Mouse (Mus musculus) heart, embryonic 16.5 days (tissue): Measurements from ENCODE around the gene Fam160a1. TPM values are rescaled to one million over a fixed set of nuclear protein-coding genes. Genes with fewer than 3 reads are reported as not detected.

ENCODE experiments used
- ATAC-seq: fragments of 200-750 bp; cut with Nextera tagmentation; replicated peaks from 2 replicates; pipeline ENCODE4 v1.8.0; 2017; ENCODE audit warnings: moderate number of reproducible peaks; ENCODE audit not compliant: insufficient read depth, low FRiP score; ENCODE audit errors: extremely low read depth
- H3K27ac ChIP-seq: fragments of 300-500 bp; sonication (generic); 2 replicates; pipeline ENCODE4 v1.5.1; 2014; ENCODE audit warnings: mild to moderate bottlenecking, low read length, control low read depth, moderate library complexity
- H3K27me3 ChIP-seq: fragments of 300-500 bp; sonication (generic); 2 replicates; pipeline ENCODE4 v1.6.1; 2014; ENCODE audit warnings: low read length, mixed read lengths; ENCODE audit not compliant: control insufficient read depth, insufficient read depth
- H3K36me3 ChIP-seq: fragments of 300-500 bp; sonication (generic); 2 replicates; pipeline ENCODE4 v1.6.1; 2014; ENCODE audit not compliant: control insufficient read depth, insufficient read depth
- H3K4me1 ChIP-seq: fragments of 300-500 bp; sonication (generic); 2 replicates; pipeline ENCODE4 v1.6.1; 2014; ENCODE audit warnings: low read length, mixed read lengths; ENCODE audit not compliant: control insufficient read depth, insufficient read depth
- H3K4me2 ChIP-seq: fragments of 300-500 bp; sonication (generic); 2 replicates; pipeline ENCODE4 v1.6.1; 2014; ENCODE audit warnings: low read depth, mild to moderate bottlenecking, control low read depth, low read length
- H3K4me3 ChIP-seq: fragments of 300-500 bp; sonication (generic); 2 replicates; pipeline ENCODE4 v1.5.1; 2014; ENCODE audit warnings: mild to moderate bottlenecking, control low read depth, low read length
- H3K9ac ChIP-seq: fragments of 300-500 bp; sonication (generic); 2 replicates; pipeline ENCODE4 v1.6.1; 2014; ENCODE audit warnings: low read length, control low read depth
- H3K9me3 ChIP-seq: fragments of 300-500 bp; sonication (generic); replicated peaks from 2 replicates; pipeline ENCODE4 v1.6.1; 2016; ENCODE audit warnings: low read length; ENCODE audit not compliant: control insufficient read depth
- WGBS: fragments of 180-500 bp; shearing (Covaris S2); extraction: QIAGEN DNeasy Blood & Tissue Kit; methylation state at CpG from one replicate; pipeline ENCODE4 v1.1.7; 2014; 5-methylcytosine and 5-hydroxymethylcytosine counted together
- polyA plus RNA-seq: library from polyadenylated mRNA; unstranded; fragments of >200 nt; fragmentation: Nextera tagmentation; extraction: Ambion mirVana; gene quantifications from 2 replicates; pipeline ENCODE4 v1.2.1, GENCODE M21; 2015

Fam160a1 gene
- polyA plus RNA-seq, 1 experiment from 2014 or later, result 10.2 TPM

- Histone ChIP-seq H3K9ac (no peak overlapping the region), H3K27me3 (no peaks in the 10 kb centered on the region), H3K36me3 (no peaks in the 10 kb centered on the region), H3K4me3 (no peak overlapping the region), H3K4me2 (no peak overlapping the region), H3K4me1 (no peaks in the 10 kb centered on the region), H3K9me3 (no peaks in the 10 kb centered on the region), H3K27ac (no peak overlapping the region)
- WGBS, result 92% methylated on average over 14 of the region's 14 CpGs
- no peak for ATAC-seq
Observed at GRCm38 (mm10) chr3:85688341-85688740, 128.8 kb downstream of the Fam160a1 start.

DNA sequence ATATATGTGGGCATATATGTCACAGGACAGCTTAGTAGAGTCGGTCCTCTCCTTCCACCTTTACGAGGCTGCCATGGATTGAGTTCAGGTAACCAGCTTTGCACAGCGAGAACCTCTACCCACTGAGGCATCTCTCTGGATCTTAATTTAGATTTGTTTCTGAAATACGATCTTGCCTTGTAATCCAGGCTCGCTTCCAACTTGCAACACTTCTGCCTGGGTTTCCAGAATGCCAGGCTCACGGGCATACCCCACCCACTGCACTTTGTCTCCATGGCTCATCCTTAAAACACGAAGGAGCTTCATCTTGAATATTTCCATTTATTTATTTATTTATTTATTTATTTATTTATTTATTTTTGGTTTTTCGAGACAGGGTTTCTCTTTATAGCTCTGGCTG lies 131.8 kb downstream of the Fam160a1 start:
- ATAC-seq, result no peak
- peaks cover 5% of the 10 kb centered on the region for H3K4me1 ChIP-seq
- no peak overlapping the region for H3K4me3 ChIP-seq
- no peak overlapping the region for H3K9ac ChIP-seq
- no peaks in the 10 kb centered on the region for H3K27me3 ChIP-seq
- H3K4me2 ChIP-seq, result no peak overlapping the region
- no peak overlapping the region for H3K27ac ChIP-seq
- WGBS, result 78% methylated on average over 8 of the region's 8 CpGs
- H3K36me3 ChIP-seq, result no peaks in the 10 kb centered on the region
- no peaks in the 10 kb centered on the region for H3K9me3 ChIP-seq

DNA sequence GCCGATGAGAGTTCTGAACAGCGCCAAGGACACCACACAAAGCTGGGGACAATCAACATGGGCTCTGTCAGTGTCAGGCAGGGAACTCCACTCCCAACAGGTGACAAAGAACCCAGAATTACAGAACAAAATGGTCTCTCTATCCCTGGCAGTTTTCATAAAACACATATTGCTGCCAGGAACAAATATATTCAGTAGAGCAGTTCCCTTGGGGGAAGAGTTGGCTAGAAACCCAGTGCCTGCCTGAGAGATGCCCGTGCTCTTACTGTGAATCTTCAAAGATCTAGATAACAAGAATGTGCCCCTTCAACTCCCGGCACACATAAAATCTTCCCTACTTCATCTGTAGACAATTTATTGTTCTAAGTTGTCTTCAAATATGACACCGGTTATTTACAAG lies 133.5 kb downstream of the Fam160a1 start:
- Histone ChIP-seq H3K4me3 (no peak overlapping the region), H3K27me3 (no peaks in the 10 kb centered on the region)
- 82% methylated on average over 5 of the region's 5 CpGs for WGBS

GRCm38 (mm10) chr3:85681136-85681535 lies 136.0 kb downstream of the Fam160a1 start:
- Histone ChIP-seq H3K27ac (no peak overlapping the region), H3K4me1 (peaks cover 14% of the 10 kb centered on the region), H3K36me3 (no peaks in the 10 kb centered on the region), H3K4me2 (no peak overlapping the region), H3K9me3 (no peaks in the 10 kb centered on the region), H3K4me3 (no peak overlapping the region), H3K9ac (no peak overlapping the region), H3K27me3 (no peaks in the 10 kb centered on the region)
- 80% methylated on average over 7 of the region's 7 CpGs for WGBS
- no peak for ATAC-seq

More for the DNA sequence above, 133.5 kb downstream of the Fam160a1 start:
- Histone ChIP-seq H3K9ac (no peak overlapping the region), H3K4me1 (peaks cover 14% of the 10 kb centered on the region), H3K36me3 (no peaks in the 10 kb centered on the region), H3K4me2 (no peak overlapping the region), H3K9me3 (no peaks in the 10 kb centered on the region), H3K27ac (no peak overlapping the region)
- no peak for ATAC-seq

DNA sequence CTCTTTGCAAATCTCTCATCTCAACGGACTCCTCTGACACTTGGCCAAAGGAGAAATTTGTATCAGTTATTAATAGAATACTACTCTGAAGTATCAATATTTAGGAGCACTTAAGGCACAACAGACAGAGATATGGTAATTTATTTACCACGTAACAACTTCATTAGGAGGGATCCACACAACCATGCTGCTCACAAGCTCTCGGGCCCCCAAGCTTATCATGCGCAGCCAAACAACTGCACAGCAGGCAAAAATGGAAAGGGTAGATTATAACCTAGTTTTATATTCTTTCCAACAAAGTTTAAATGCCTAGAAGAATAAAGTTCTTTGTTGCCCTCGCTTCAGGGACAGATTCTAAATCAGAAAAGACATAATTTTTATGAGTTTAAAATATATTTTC lies 137.1 kb downstream of the Fam160a1 start:
- Histone ChIP-seq H3K27me3 (no peaks in the 10 kb centered on the region), H3K4me3 (no peak overlapping the region), H3K9ac (no peak overlapping the region), H3K4me2 (no peak overlapping the region), H3K4me1 (peaks cover 14% of the 10 kb centered on the region), H3K36me3 (no peaks in the 10 kb centered on the region), H3K27ac (no peak overlapping the region), H3K9me3 (no peaks in the 10 kb centered on the region)
- ATAC-seq, result no peak
- 79% methylated on average over 5 of the region's 5 CpGs for WGBS

GRCm38 (mm10) chr3:85679312-85679933 lies 137.7 kb downstream of the Fam160a1 start:
- no peaks in the 10 kb centered on the region for H3K36me3 ChIP-seq
- ATAC-seq, result no peak
- H3K27me3 ChIP-seq, result no peaks in the 10 kb centered on the region
- H3K4me1 ChIP-seq, result peaks cover 14% of the 10 kb centered on the region
- no peaks in the 10 kb centered on the region for H3K9me3 ChIP-seq
- H3K9ac ChIP-seq, result no peak overlapping the region
- H3K27ac ChIP-seq, result no peak overlapping the region
- WGBS, result 42% methylated on average over 8 of the region's 8 CpGs
- no peak overlapping the region for H3K4me2 ChIP-seq
- no peak overlapping the region for H3K4me3 ChIP-seq

GRCm38 (mm10) chr3:85677952-85678351 lies 139.1 kb downstream of the Fam160a1 start:
- no peak overlapping the region for H3K27ac ChIP-seq
- no peaks in the 10 kb centered on the region for H3K36me3 ChIP-seq
- 73% methylated on average over 3 of the region's 3 CpGs for WGBS
- no peaks in the 10 kb centered on the region for H3K9me3 ChIP-seq
- H3K4me2 ChIP-seq, result no peak overlapping the region
- peaks cover 14% of the 10 kb centered on the region for H3K4me1 ChIP-seq
- H3K9ac ChIP-seq, result no peak overlapping the region
- H3K27me3 ChIP-seq, result no peaks in the 10 kb centered on the region
- H3K4me3 ChIP-seq, result no peak overlapping the region
- no peak for ATAC-seq

DNA sequence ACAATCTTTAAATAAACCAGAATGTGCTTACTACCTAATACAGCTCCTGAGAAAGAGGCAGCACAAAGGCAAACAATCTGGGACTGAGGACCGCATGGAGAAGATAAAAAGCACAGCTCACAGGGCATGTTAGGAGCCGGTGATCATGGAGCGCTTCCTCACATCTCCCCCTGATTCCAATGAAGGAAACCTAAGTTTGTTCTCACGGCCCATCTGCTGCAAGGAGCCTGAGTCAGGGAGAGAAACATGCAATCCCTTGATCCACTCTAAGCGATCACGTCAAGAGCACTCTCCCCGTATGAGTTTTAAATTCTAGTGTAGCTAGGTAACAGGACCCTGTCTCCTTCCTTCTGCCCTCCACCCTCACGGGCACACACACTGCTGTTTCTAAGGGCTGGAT lies 140.0 kb downstream of the Fam160a1 start:
- Histone ChIP-seq H3K4me2 (no peak overlapping the region), H3K36me3 (no peaks in the 10 kb centered on the region), H3K4me1 (peaks cover 14% of the 10 kb centered on the region), H3K9me3 (no peaks in the 10 kb centered on the region), H3K9ac (no peak overlapping the region), H3K4me3 (no peak overlapping the region), H3K27ac (no peak overlapping the region), H3K27me3 (no peaks in the 10 kb centered on the region)
- no peak for ATAC-seq
- 71% methylated on average over 8 of the region's 8 CpGs for WGBS

DNA sequence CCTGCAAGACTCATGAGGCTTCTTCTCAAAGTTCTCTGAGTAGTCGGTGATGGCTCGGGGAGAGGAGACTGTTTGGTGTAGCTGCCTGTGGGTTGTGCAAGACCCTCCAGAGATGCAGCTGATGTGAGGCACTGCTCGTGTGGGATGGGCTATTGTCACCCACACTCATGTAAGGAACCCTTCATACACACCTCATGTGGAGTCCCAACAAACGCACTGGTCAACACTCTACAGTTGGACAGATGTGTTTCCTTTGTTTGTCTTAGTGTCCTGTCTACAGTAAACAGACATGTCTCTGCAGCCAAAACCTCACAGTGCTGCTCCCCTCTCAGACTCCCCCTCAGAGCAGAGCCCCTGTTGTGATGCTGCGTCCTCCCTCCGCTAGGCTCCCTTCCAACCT lies 147.2 kb downstream of the Fam160a1 start:
- Histone ChIP-seq H3K4me3 (no peak overlapping the region), H3K9me3 (no peaks in the 10 kb centered on the region), H3K4me1 (peaks cover 9% of the 10 kb centered on the region), H3K4me2 (no peak overlapping the region), H3K27ac (no peak overlapping the region), H3K27me3 (no peaks in the 10 kb centered on the region), H3K9ac (no peak overlapping the region), H3K36me3 (no peaks in the 10 kb centered on the region)
- 88% methylated on average over 6 of the region's 6 CpGs for WGBS
- ATAC-seq, result no peak
